Comparison of ENCODE assay signal across 8 mouse cellular contexts in the genomic region with DNA sequence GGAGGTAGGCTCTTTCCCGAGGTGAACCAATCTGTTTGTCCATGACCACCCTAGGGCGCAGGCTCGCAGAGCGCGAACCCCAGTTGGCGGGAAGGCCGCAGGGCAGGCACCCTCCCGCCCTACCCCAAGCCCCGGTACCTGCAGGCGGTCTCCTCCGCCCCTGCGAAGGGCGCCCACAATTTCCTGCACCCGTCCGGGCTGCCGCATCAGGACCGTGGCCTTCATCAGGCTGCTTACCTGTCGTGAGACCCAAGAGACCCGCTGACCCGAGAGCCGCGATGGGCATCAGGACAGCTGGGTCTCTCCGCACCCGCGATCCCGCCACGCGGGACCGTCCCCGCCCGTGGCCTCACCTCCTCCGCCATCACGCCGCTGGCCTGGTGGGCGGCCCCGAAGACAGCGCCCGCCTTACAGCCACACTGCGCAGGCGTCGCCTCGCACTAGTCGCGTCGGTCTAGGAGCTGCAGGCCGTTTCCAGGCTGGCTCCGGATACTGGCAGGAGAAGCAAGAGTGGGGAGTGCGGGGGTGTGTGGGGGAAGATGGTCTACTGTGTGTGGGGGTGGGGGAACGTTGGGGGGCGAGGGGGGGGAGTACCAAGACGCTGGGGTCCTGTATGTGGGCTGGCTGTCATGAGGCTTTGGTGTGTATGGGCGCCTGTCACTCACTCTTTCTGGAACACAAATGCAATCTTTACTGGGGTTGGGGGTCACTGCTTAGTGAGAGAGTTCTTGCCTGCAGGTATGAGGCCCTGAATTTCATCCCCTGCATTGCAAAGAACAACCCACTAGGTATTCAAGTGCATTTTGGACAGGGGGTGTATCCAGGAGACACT. TPM values are rescaled to one million over a fixed set of nuclear protein-coding genes. Genes with fewer than 3 reads are reported as not detected.
DNase-seq lines count a peak whose midpoint lies in the region; ATAC-seq lines count a peak whose summit lies in the region.

No protein-coding gene starts in this region.

- peak overlapping the region; percentile 93 for H3K4me3 ChIP-seq in hindbrain, embryonic 14.5 days (replicated peaks; ENCODE audit: low read length)

- H3K4me1 ChIP-seq in hindbrain, embryonic 14.5 days (replicated peaks; ENCODE audit: control insufficient read depth, insufficient read depth, low read length), result peaks cover 13% of the 10 kb centered on the region

- 1% methylated on average over 49 of the region's 52 CpGs for WGBS in hindbrain, embryonic 14.5 days

- peak; percentile 96 for ATAC-seq in hindbrain, embryonic 14.5 days (ENCODE audit: low FRiP score)

- peak overlapping the region; percentile 95 for H3K9ac ChIP-seq in hindbrain, embryonic 14.5 days

- peak overlapping the region; percentile 71 for H3K27ac ChIP-seq in hindbrain, embryonic 14.5 days

- DNase-seq in T-cell, adult 2 months (ENCODE audit: low spot score), result peak; percentile 86
- DNase-seq in cerebellum, postnatal 25 days, result peak; percentile 88 to 92
- peak; percentile 66 to 70 for DNase-seq in frontal cortex, postnatal 25 days (ENCODE audit: low spot score in 2 of 2)
- peak; percentile 87 for DNase-seq in hindbrain, embryonic 14.5 days (ENCODE audit: low spot score)
- DNase-seq in layer of hippocampus, postnatal 36 days, result peak; percentile 82 to 84
- DNase-seq in lung, postnatal 25 days (ENCODE audit: low spot score), result peak; percentile 87
- DNase-seq in retina, adult 2 months (ENCODE audit: low read depth, low spot score), result peak; percentile 60
- DNase-seq in thymus, postnatal 25 days, result peak; percentile 90

- no peaks in the 10 kb centered on the region for H3K27me3 ChIP-seq in hindbrain, embryonic 14.5 days (ENCODE audit: control insufficient read depth, insufficient read depth, low read length)

- no peaks in the 10 kb centered on the region for H3K9me3 ChIP-seq in hindbrain, embryonic 14.5 days (ENCODE audit: control insufficient read depth, low read length)

- H3K36me3 ChIP-seq in hindbrain, embryonic 14.5 days (replicated peaks; ENCODE audit: control insufficient read depth, insufficient read depth), result peaks cover 11% of the 10 kb centered on the region

- H3K4me2 ChIP-seq in hindbrain, embryonic 14.5 days (replicated peaks), result peak overlapping the region; percentile 81

RNA-seq across cellular contexts. Expression of a gene that starts 0.7 kb away (rescaled TPM):
- 98.5 and 101 TPM in 2 replicates for polyA plus RNA-seq in hindbrain, embryonic 14.5 days (2014; fragmentation: Nextera tagmentation; extraction: Ambion mirVana)
- total RNA-seq in layer of hippocampus, postnatal 36 days (2021), result 10 to 100 TPM; 56.9 to 62.8 TPM

RNA-seq across cellular contexts. Expression of a gene that starts 0.8 kb away (rescaled TPM):
- polyA plus RNA-seq in hindbrain, embryonic 14.5 days (2014; fragmentation: Nextera tagmentation; extraction: Ambion mirVana), result 0.52 and 0.74 TPM in 2 replicates
- 1 to 10 TPM; 1.4 to 1.9 TPM for total RNA-seq in layer of hippocampus, postnatal 36 days (2021)

RNA-seq across cellular contexts. Expression of a gene that starts 25.4 kb away (rescaled TPM):
- 22.7 and 24.7 TPM in 2 replicates for polyA plus RNA-seq in hindbrain, embryonic 14.5 days (2014; fragmentation: Nextera tagmentation; extraction: Ambion mirVana)
- 1 to 10 TPM; 4.4 to 5.0 TPM for total RNA-seq in layer of hippocampus, postnatal 36 days (2021)

RNA-seq across cellular contexts. Expression of a gene that starts 26.3 kb away (rescaled TPM):
- polyA plus RNA-seq in hindbrain, embryonic 14.5 days (2014; fragmentation: Nextera tagmentation; extraction: Ambion mirVana), result 19.1 and 20.4 TPM in 2 replicates
- total RNA-seq in layer of hippocampus, postnatal 36 days (2021), result 1 to 10 TPM; 8.7 to 9.4 TPM

RNA-seq across cellular contexts. Expression of a gene that starts 31.6 kb away (rescaled TPM):
- 15.6 and 17.7 TPM in 2 replicates for polyA plus RNA-seq in hindbrain, embryonic 14.5 days (2014; fragmentation: Nextera tagmentation; extraction: Ambion mirVana)
- total RNA-seq in layer of hippocampus, postnatal 36 days (2021), result 100 to 1,000 TPM; 126 to 127 TPM

Comparison
In these comparisons a context has a peak if more than half of its experiments do, and no peak if none do; other contexts are left out.
1. Peak in every context shown above with its lines: DNase-seq, ATAC-seq, H3K4me3 ChIP-seq and H3K27ac ChIP-seq.